Mouse (Mus musculus) sigmoid colon, adult 10 weeks (tissue): ENCODE results near the gene Hsd3b7. TPM values are rescaled to one million over a fixed set of nuclear protein-coding genes. Genes with fewer than 3 reads are reported as not detected.

Source experiments
- polyA plus RNA-seq: library from polyadenylated mRNA; stranded (reverse); fragments of 350-450 nt; fragmentation: Illumina TruSeq; extraction: RNeasy Lipid Tissue Mini Kit (QIAGEN cat#74804); gene quantifications from one replicate; pipeline ENCODE4 v1.2.3, GENCODE M21; 2014; ENCODE audit warnings: low read depth, low replicate concordance

The Hsd3b7 gene
- polyA plus RNA-seq: 16.0 TPM

GRCm38 (mm10) chr7:127800435-127801009 is at the start of gene Hsd3b7:
Gene Hsd3b7 (plus strand): TSS chr7:127800604.

GRCm38 (mm10) chr7:127769651-127770038 is 30.8 kb upstream of the Hsd3b7 start, which contains the start of gene Orai3:
Gene Orai3 (plus strand): TSS chr7:127769815.

GRCm38 (mm10) chr7:127776426-127776825 is 24.0 kb upstream of the Hsd3b7 start, which contains the start of gene Setd1a:
Gene Setd1a (plus strand): TSS chr7:127776670.

GRCm38 (mm10) chr7:127785308-127785707 is 15.1 kb upstream of the Hsd3b7 start, which contains the start of gene Gm49388:
Gene Gm49388 (plus strand): TSS chr7:127785608.

GRCm38 (mm10) chr7:127824176-127824871 is 23.9 kb downstream of the Hsd3b7 start, which contains the start of the genes Stx4a and Stx1b:
Gene Stx4a (plus strand): TSS chr7:127824294.
Gene Stx1b (minus strand): TSS chr7:127824549.

Other genes with a start within 250 kb of the Hsd3b7 start
- gene Tmem265, start 239.2 kb upstream of the Hsd3b7 start, polyA plus RNA-seq: not detected
- 32.4 TPM for gene Phkg2, start 227.3 kb upstream of the Hsd3b7 start, polyA plus RNA-seq
- not detected for gene Ccdc189, start 212.0 kb upstream of the Hsd3b7 start, polyA plus RNA-seq
- gene Rnf40, start 211.8 kb upstream of the Hsd3b7 start, polyA plus RNA-seq: 2.1 TPM
- gene Zfp629, start 184.8 kb upstream of the Hsd3b7 start, polyA plus RNA-seq: 6.8 TPM
- gene Bcl7c, start 91.7 kb upstream of the Hsd3b7 start, polyA plus RNA-seq: 1.0 TPM
- gene Ctf1, start 87.9 kb upstream of the Hsd3b7 start, polyA plus RNA-seq: 2.8 TPM
- not detected for gene Ctf2, start 68.4 kb upstream of the Hsd3b7 start, polyA plus RNA-seq
- 1.2 TPM for gene Fbxl19, start 56.1 kb upstream of the Hsd3b7 start, polyA plus RNA-seq
- 3.5 TPM for gene Orai3, start 30.8 kb upstream of the Hsd3b7 start, polyA plus RNA-seq
- gene Setd1a, start 23.9 kb upstream of the Hsd3b7 start, polyA plus RNA-seq: 7.0 TPM
- gene Gm49388, start 15.0 kb upstream of the Hsd3b7 start, polyA plus RNA-seq: not detected
- 17.9 TPM for gene Stx4a, start 23.7 kb downstream of the Hsd3b7 start, polyA plus RNA-seq
- gene Stx1b, start 23.9 kb downstream of the Hsd3b7 start, polyA plus RNA-seq: 0.60 TPM
- gene Zfp646, start 75.6 kb downstream of the Hsd3b7 start, polyA plus RNA-seq: 11.1 TPM
- 1.7 TPM for gene Zfp668, start 76.2 kb downstream of the Hsd3b7 start, polyA plus RNA-seq
- not detected for gene Prss53, start 90.4 kb downstream of the Hsd3b7 start, polyA plus RNA-seq
- gene Gm21974, start 94.8 kb downstream of the Hsd3b7 start, polyA plus RNA-seq: not detected
- gene Vkorc1, start 95.0 kb downstream of the Hsd3b7 start, polyA plus RNA-seq: 26.8 TPM
- gene Bckdk, start 103.5 kb downstream of the Hsd3b7 start, polyA plus RNA-seq: 2.8 TPM
- gene Kat8, start 111.9 kb downstream of the Hsd3b7 start, polyA plus RNA-seq: 10.2 TPM
- 1.0 TPM for gene Prss8, start 129.5 kb downstream of the Hsd3b7 start, polyA plus RNA-seq
- not detected for gene Prss36, start 146.1 kb downstream of the Hsd3b7 start, polyA plus RNA-seq
- gene Fus, start 166.9 kb downstream of the Hsd3b7 start, polyA plus RNA-seq: 788 TPM
- 99.2 TPM for gene Pycard, start 193.3 kb downstream of the Hsd3b7 start, polyA plus RNA-seq
- gene Trim72, start 203.3 kb downstream of the Hsd3b7 start, polyA plus RNA-seq: 0.91 TPM